Mouse (Mus musculus) heart, adult 9 months (tissue): ENCODE data around the gene Arf6.
A peak's percentile ranks its signal among the peaks of the same experiment; 100 is the strongest.

ENCODE experiments used
- DNase-seq, 2 experiments: peaks; one replicate each; pipeline ENCODE4 v3.0.0; 2022; ENCODE audit warnings: low spot score in 2 of 2

Gene Arf6

DNA sequence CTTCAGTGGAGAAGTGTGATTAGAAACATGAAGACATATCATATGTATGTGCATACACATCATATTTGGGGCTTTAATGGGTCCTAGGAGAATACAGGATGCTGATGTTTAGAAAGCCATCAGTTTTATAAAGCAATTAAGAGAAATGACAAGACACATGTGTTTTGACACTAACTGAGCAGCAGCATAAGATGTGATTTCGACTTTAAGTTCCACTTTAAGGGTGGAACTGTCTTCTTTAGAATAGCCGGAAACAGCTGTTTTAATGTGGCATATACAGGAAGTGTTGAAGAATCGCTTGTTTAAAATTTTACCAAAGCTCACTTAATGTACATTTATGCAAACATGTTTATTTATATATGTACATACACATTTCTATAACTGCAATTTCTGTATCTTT lies 41.4 kb downstream of the Arf6 start:
- no peak for DNase-seq

DNA sequence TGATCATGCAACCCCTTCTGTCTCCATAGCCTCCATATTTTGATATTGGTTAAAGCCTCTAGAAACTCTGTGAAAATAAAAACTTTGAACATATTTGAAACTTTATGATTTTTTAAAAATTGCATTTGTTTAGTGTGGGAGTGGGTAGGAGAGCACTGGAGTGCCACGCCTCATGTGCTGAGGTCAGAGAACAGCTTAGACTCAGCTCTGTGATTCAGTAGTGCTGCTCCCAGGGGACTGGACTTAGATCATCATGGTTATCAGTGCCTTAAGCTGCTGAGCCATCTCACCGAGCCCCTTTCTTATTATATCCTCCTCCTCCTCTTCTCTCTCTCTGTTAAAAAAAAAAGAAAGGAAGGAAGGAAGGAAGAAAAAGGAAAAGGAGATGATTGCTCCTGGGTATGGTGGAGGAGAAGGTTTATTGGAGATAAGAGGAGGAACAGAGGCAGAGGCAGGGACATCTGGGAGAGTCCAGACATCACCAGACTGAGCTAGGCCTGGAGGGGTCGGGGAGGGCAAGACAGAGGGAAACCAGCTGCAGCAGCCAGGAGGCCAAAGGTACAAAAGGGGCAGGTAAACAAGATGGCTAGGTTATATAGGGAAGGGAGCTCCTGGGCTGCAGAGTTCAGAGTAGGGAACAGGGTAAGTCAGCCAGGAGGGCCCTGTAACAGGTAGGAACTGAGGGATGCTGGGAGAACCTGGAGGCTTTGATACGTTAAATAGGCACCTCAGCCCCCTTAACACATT lies 43.0 kb downstream of the Arf6 start:
- DNase-seq: peak in 1 of 2 experiments; percentile 33

DNA sequence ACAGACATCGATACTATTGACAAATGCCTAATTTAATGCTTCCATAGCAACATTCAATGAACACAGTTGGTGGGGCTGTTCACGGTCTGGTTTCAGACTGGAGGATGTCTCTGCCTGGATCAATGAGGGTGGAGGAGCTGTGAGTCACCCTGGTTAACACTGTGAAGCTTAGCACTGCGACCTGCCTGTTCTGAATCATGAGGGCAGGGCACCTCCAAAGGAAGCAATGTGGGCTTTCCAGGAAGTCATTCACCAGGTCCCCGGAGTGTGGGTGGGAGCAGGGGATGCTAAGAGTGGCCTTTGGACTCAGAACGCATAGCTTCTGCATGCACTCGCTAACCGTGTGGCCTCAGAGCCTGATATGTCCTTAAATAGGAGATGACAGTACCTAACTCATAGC lies 44.8 kb downstream of the Arf6 start:
- no peak for DNase-seq

DNA sequence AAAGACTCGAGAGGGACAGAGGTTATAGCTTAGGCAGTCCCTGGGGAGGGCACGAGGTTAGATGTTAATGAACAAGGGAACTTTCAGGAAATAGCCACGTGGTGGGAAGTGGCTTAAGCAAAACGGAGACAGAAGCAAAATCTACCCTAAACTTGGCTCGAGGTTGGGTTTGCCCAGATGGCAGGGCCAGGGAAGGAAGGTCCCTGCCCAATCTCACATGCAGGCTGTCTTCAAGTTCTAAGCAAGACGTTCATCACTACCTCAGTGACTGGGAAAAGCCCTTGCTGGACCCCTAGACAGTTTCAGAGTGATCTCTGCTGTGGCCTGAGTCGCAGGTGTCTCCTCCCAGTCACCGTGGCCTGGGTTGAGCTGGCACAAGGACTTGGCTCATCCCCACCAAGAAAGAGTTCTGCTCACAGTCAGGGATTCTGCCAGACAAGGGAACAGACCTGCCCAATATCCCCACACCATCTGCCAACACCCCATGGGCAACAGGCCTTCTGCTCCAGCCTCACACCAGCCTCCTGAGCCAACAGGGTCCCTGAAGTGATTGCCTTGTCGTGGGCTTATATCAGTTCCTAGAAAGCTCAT lies 45.8 kb downstream of the Arf6 start:
- peak in 1 of 2 experiments; percentile 11 for DNase-seq

DNA sequence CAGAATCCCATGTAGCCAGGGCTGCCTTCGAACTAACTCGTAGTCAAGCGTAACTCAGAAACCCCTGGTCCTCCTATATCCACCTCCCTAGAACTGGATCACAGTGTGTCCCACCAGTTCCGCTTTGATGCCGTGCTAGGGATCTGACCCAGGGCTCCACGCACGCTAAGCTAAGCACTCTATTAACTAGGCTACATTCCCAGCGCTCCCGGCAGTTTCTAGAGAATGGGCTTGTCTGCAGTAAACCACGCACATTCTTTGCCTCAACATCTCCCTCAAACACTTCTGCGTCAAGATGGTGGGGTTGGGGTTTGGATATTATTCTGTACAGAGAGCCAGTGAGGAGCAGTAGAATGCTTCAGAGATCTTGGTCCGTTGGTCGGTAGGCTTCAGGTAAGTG lies 46.7 kb downstream of the Arf6 start:
- DNase-seq: no peak

DNA sequence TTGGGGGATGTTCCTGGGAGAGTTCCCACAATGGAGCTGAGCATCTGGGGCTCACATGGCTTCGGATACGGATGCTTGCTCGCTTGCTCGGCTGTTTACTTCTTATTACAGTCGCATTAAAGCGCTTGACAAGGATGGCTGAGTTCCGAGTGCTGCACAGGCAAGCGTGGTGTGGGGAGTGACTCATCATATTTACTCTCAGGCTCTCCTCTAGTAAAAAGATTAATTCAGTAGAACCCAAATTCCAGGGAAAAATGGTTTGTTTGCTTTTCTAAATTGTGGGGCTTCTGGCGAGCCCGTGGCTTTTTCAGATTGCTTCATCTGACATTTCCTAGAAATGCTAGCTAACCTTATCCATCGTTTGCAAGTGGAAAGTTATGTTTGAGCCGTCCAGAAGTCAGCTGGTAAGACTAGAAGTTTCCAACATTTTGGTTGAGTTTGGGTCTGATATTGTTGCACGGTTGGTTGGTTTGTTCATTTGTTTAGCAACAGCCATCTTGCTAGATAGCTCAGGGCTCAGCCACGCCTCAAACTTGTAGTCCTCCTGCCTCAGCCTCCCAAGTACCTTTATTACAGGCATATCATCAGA lies 47.2 kb downstream of the Arf6 start:
- DNase-seq: peak in 1 of 2 experiments; percentile 23

DNA sequence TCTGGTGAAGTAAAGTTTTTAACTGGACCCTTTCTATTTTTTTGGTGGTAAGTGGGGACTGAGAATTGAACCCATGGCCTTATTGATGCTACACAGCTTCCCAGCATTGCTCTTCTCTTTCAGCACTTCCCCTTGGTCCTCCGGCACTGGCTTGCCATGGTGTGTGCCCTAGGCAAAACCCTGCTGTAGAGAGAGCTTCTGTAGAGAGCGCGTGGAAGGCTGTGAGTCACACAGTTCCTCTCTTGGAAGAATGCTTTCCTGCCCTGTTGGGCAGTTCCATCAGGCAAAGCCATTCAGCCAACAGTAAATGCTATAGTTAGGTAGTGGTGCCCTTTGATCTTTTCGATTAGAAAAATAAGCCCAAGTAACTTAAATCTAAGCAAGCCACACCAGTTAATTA lies 47.7 kb downstream of the Arf6 start:
- DNase-seq: no peak

DNA sequence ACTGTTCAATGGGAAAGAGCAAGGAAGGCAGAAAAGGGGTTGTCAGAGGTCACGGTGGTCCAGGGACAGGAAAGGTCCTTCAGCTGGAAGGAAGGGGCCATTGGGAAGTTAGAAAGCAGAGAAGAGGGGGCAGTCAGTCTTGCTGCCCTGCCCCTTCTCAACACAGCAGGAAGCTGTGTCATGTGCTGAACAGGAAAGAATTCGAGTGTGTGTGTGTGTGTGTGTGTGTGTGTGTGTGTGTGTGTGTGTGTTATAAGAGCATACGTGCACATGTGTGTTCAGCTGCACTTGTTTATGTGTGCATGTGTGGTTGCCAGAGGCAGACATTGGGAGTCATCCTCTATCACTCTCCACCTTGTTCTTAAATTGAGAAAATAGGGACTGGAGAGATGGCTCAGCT lies 48.8 kb downstream of the Arf6 start:
- no peak for DNase-seq

DNA sequence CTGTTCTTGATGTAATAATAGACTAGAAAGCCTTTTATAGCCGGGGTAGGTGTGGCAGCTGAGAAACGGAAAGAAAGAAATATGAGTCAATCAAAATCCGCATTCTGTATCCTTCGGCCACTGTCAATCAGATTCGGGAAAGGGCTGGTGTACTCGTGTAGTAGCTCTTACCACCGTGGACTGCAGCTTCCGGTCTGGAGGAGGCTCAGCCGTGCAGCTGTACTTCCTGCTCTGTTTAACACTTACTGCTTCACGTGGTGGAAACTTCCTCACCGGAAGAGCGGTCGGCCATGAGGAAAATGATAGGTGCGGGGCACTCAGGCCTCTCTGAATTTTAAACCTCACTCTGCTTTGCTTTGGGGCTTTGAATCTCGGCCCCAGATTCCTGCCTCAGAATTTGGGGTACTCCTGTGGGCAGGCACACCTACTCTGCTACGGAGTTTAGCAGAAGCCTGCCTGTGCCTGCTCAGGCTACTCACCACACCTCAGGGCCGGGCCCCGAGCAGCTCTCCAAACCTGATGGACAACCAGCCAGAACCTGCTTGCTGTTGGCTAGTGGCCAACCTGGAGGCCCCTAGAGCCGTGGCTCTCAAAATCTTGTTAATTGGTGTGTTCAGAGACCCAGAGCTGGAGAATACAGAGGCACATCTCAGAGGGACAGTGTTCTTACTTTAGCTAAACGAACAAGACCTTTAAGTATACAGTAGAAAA lies 51.0 kb downstream of the Arf6 start:
- peak; percentile 61 to 77 for DNase-seq
